Mouse (Mus musculus) CH12.LX (cell line): ENCODE data around the gene Arhgef3. TPM values are rescaled to one million over a fixed set of nuclear protein-coding genes. Genes with fewer than 3 reads are reported as not detected.
A peak's percentile ranks its signal among the peaks of the same experiment; 100 is the strongest.

Experiments
- DNase-seq: peaks from one replicate; pipeline ENCODE4 v3.0.0-alpha.2; 2013; ENCODE audit errors: extremely low read depth
- H3K27ac ChIP-seq: 2 replicates; pipeline ENCODE4 v1.5.1; 2012; ENCODE audit warnings: low read depth, mild to moderate bottlenecking, control low read depth, moderate library complexity; ENCODE audit not compliant: insufficient read depth
- H3K27me3 ChIP-seq: replicated peaks from 2 replicates; pipeline ENCODE3; 2012; ENCODE audit warnings: inconsistent platforms
- H3K36me3 ChIP-seq, 2 experiments: replicated peaks in 1 of 2; 2 replicates each; pipeline versions ENCODE3 to v1.6.1; 2012; ENCODE audit warnings: inconsistent platforms in 1 of 2, low read length in 1 of 2, mild to moderate bottlenecking in 1 of 2, mixed read lengths in 1 of 2, moderate library complexity in 1 of 2; ENCODE audit not compliant: control insufficient read depth in 1 of 2, insufficient read depth in 1 of 2
- H3K4me1 ChIP-seq, 2 experiments: 2 replicates each; pipeline ENCODE4 v1.6.1; 2012; ENCODE audit warnings: inconsistent platforms in 1 of 2, moderate library complexity in 1 of 2; ENCODE audit not compliant: insufficient read depth in 2 of 2, control insufficient read depth in 1 of 2
- H3K4me2 ChIP-seq: 2 replicates; pipeline ENCODE4 v1.6.1; 2012; ENCODE audit warnings: low read depth, mild to moderate bottlenecking, control low read depth; ENCODE audit not compliant: poor library complexity, insufficient read depth, severe bottlenecking
- H3K4me3 ChIP-seq, 3 experiments: fragments of 150-350 bp in 1 of 3; sonication (generic) in 1 of 3; replicated peaks in 1 of 3; 2 replicates each; pipeline versions ENCODE3 to v1.5.1; 2011 to 2012; ENCODE audit warnings: low read depth in 2 of 3, low read length in 2 of 3, mild to moderate bottlenecking in 2 of 3, moderate library complexity in 2 of 3, control low read depth in 1 of 3, improper control_type of control experiment in 1 of 3, inconsistent platforms in 1 of 3, mixed read lengths in 1 of 3; ENCODE audit not compliant: poor library complexity in 1 of 3
- H3K79me2 ChIP-seq: replicated peaks from 2 replicates; pipeline ENCODE4 v1.6.1; 2012; ENCODE audit warnings: mild to moderate bottlenecking, moderate library complexity; ENCODE audit not compliant: control insufficient read depth, poor library complexity, insufficient read depth, severe bottlenecking; ENCODE audit errors: extremely low read depth
- H3K9ac ChIP-seq: 2 replicates; pipeline ENCODE4 v1.6.1; 2012; ENCODE audit warnings: low read depth, mild to moderate bottlenecking, control low read depth, moderate library complexity; ENCODE audit not compliant: insufficient read depth
- H3K9me3 ChIP-seq: replicated peaks from 2 replicates; pipeline ENCODE3; 2012; ENCODE audit warnings: low read length, inconsistent platforms, mixed read lengths
- BHLHE40 ChIP-seq: IDR thresholded peaks from 2 replicates; pipeline ENCODE4 v1.6.1; 2011; ENCODE audit warnings: mild to moderate bottlenecking, low read depth, low read length, improper control_type of control experiment
- CHD2 ChIP-seq: IDR thresholded peaks from 2 replicates; pipeline ENCODE4 v1.6.1; 2011; ENCODE audit warnings: low read length, improper control_type of control experiment
- E2F4 ChIP-seq: IDR thresholded peaks from 2 replicates; pipeline ENCODE4 v1.6.1; 2011; ENCODE audit warnings: low read depth, low read length, improper control_type of control experiment; ENCODE audit not compliant: insufficient replicate concordance
- ELF1 ChIP-seq: IDR thresholded peaks from 2 replicates; pipeline ENCODE4 v1.6.1; 2014; ENCODE audit warnings: low read depth, mild to moderate bottlenecking, inconsistent platforms, low read length, improper control_type of control experiment
- HCFC1 ChIP-seq: IDR thresholded peaks from 2 replicates; pipeline ENCODE4 v1.6.1; 2012; ENCODE audit warnings: low read depth, mild to moderate bottlenecking, inconsistent platforms, low read length, improper control_type of control experiment
- JUND ChIP-seq: conservative IDR thresholded peaks from 2 replicates; pipeline ENCODE4 v1.6.1; 2011; ENCODE audit warnings: low read depth, low read length, improper control_type of control experiment
- MAFK ChIP-seq: IDR thresholded peaks from 2 replicates; pipeline ENCODE4 v1.6.1; 2011; ENCODE audit warnings: low read length, improper control_type of control experiment; ENCODE audit not compliant: insufficient replicate concordance
- MEF2A ChIP-seq: IDR thresholded peaks from 2 replicates; pipeline ENCODE4 v1.6.1; 2014; ENCODE audit warnings: low read depth, mild to moderate bottlenecking, inconsistent platforms, low read length, improper control_type of control experiment, borderline replicate concordance
- NELFE ChIP-seq: IDR thresholded peaks from 2 replicates; pipeline ENCODE4 v1.6.1; 2011; ENCODE audit warnings: low read depth, low read length, improper control_type of control experiment
- NRF1 ChIP-seq: IDR thresholded peaks from 2 replicates; pipeline ENCODE4 v1.6.1; 2014; ENCODE audit warnings: low read depth, mild to moderate bottlenecking, inconsistent platforms, low read length, improper control_type of control experiment, moderate library complexity
- POLR2A ChIP-seq: IDR thresholded peaks from 2 replicates; pipeline ENCODE4 v1.6.1; 2011; ENCODE audit warnings: low read depth, mild to moderate bottlenecking, improper control_type of control experiment, low read length
- USF2 ChIP-seq: conservative IDR thresholded peaks from 2 replicates; pipeline ENCODE4 v1.6.1; 2011; ENCODE audit warnings: low read depth, low read length, improper control_type of control experiment
- ZKSCAN1 ChIP-seq: IDR thresholded peaks from 2 replicates; pipeline ENCODE4 v1.6.1; 2012; ENCODE audit warnings: low read depth, inconsistent platforms, low read length, improper control_type of control experiment, borderline replicate concordance
- dilution Hi-C: fragments of 300-500 bp; cut with MboI; formaldehyde crosslinking; loops from 2 replicates; pipeline ENCODE4 v1.14.3; 2020; ENCODE audit warnings: low sequenced_read_pairs; ENCODE audit not compliant: extremely low pct_unique_long_range_greater_than_20kb, extremely low pct_ligation_motif_present
- in situ Hi-C: fragments of 300-500 bp; cut with MboI; formaldehyde crosslinking; loops from 3 replicates; pipeline ENCODE4 v1.14.3; 2019; ENCODE audit warnings: low sequenced_read_pairs, low pct_ligation_motif_present, low pct_unique_long_range_greater_than_20kb, mixed read lengths
- polyA plus RNA-seq: library from polyadenylated mRNA; unstranded; fragments of >175 nt; gene quantifications from 2 replicates; pipeline ENCODE4 v1.2.1, GENCODE M21; 2012; ENCODE audit warnings: low read depth; ENCODE audit not compliant: insufficient read length
- total RNA-seq, 2 experiments: library from RNA; depleted of rRNA; stranded (reverse); fragments of 300-350 nt in 1 of 2; fragments of >200 nt in 1 of 2; gene quantifications; 2 replicates each; pipeline ENCODE4 v1.2.3; 2012 to 2014

Gene Arhgef3
- total and polyA plus RNA-seq, 3 experiments = 0.51 to 0.64 (median 0.62) TPM

- no peak for DNase-seq
- no peak overlapping the region for H3K27ac ChIP-seq
- dilution Hi-C loops = no loop called here
- no peaks in the 10 kb centered on the region for H3K36me3 ChIP-seq
- no peak overlapping the region for H3K4me2 ChIP-seq
- H3K9me3 ChIP-seq = no peaks in the 10 kb centered on the region
- TF ChIP-seq ELF1 (no peak), JUND (no peak), NRF1 (no peak), USF2 (no peak), MEF2A (no peak), NELFE (no peak)
- H3K9ac ChIP-seq = no peak overlapping the region
- no peaks in the 10 kb centered on the region for H3K27me3 ChIP-seq
- in situ Hi-C loops = no loop called here
- H3K79me2 ChIP-seq = no peaks in the 10 kb centered on the region
- no peak overlapping the region for H3K4me3 ChIP-seq
- peaks cover 6 to 60% of the 10 kb centered on the region in 2 experiments; a peak in 3 of 4 replicates for H3K4me1 ChIP-seq
These were observed 235.4 kb downstream of the Arhgef3 start for GRCm38 (mm10) chr14:27349828-27350729.

- no peaks in the 10 kb centered on the region for H3K9me3 ChIP-seq
- no peak overlapping the region for H3K9ac ChIP-seq
- DNase-seq = no peak
- no peak for TF ChIP-seq NRF1
- no peak for TF ChIP-seq JUND
- no peak for TF ChIP-seq BHLHE40
- TF ChIP-seq HCFC1 = no peak
- no peak for TF ChIP-seq USF2
- no peak for TF ChIP-seq MAFK
- TF ChIP-seq POLR2A = no peak
- TF ChIP-seq ZKSCAN1 = no peak
- TF ChIP-seq CHD2 = no peak
- TF ChIP-seq E2F4 = no peak
- TF ChIP-seq ELF1 = no peak
- H3K27ac ChIP-seq = peak overlapping the region; percentile 23
- in situ Hi-C loops (no loop called here), dilution Hi-C loops (no loop called here)
- H3K4me2 ChIP-seq = no peak overlapping the region
- H3K79me2 ChIP-seq = no peaks in the 10 kb centered on the region
- no peaks in the 10 kb centered on the region for H3K36me3 ChIP-seq
- no peaks in the 10 kb centered on the region for H3K27me3 ChIP-seq
- H3K4me1 ChIP-seq = peaks cover 11 to 63% of the 10 kb centered on the region in 2 experiments
- no peak overlapping the region for H3K4me3 ChIP-seq
These were observed 236.4 kb downstream of the Arhgef3 start for GRCm38 (mm10) chr14:27351051-27351475.
